Comparison of ENCODE assay signal across 15 mouse cellular contexts in the genomic region with DNA sequence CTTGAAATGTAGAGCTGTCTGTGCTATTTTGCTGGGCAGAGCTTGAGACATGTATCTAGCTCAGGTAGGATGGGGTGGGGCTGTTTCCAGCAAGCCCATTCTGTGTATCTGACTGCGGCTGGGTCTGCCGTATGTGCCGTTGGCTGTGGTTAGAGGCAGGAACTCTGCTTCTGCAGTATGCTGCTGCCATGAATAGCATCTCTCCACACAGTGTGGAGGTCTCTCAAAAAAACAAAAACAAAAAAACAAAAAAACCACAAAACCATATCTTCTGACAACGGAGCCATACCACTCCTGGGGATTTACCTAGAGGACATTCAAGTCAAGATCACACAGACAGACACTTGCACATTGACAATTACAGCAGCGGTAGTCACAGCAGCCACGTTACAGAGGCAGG.
DNase-seq lines count a peak whose midpoint lies in the region; ATAC-seq and TF ChIP-seq lines count a peak whose summit lies in the region.
"Had no signal": no experiment of that assay in that cellular context is flagged by ENCODE, and none has a peak within 500 bp of the region (broad histone marks: within the 10 kb centered on the region; RNA-seq: fewer than 3 reads in every experiment).

No protein-coding gene starts in this region.

- no peak for DNase-seq in liver, embryonic 13.5 days
- peak; percentile 71 for DNase-seq in thymus, adult 2 months
- DNase-seq in frontal cortex, postnatal 10 days (ENCODE audit: low spot score in 2 of 2), result no peak
- DNase-seq: adrenal gland, postnatal 10 days; B cell, adult 2 months had no signal

- H3K4me1 ChIP-seq in heart, embryonic 16.5 days (ENCODE audit: control insufficient read depth, insufficient read depth, low read length), result peaks cover 64% of the 10 kb centered on the region
- peaks cover 57% of the 10 kb centered on the region for H3K4me1 ChIP-seq in heart, embryonic 11.5 days (ENCODE audit: control insufficient read depth, insufficient read depth, low read length)
- H3K4me1 ChIP-seq in liver, embryonic 13.5 days (replicated peaks), result peaks cover 72% of the 10 kb centered on the region
- peaks cover 76% of the 10 kb centered on the region for H3K4me1 ChIP-seq in thymus, adult 2 months (replicated peaks; ENCODE audit: control insufficient read depth, insufficient read depth, low read length)
- peaks cover 8% of the 10 kb centered on the region; the same call in 1 of the 2 replicates for H3K4me1 ChIP-seq in intestine, embryonic 16.5 days (ENCODE audit: control insufficient read depth, insufficient read depth, low read length)

- H3K4me3 ChIP-seq in heart, embryonic 16.5 days (ENCODE audit: low read length), result no peak overlapping the region
- H3K4me3 ChIP-seq in heart, embryonic 11.5 days (ENCODE audit: low read depth, low read length), result no peak overlapping the region
- no peak overlapping the region for H3K4me3 ChIP-seq in liver, embryonic 13.5 days (replicated peaks)
- no peak overlapping the region for H3K4me3 ChIP-seq in thymus, adult 2 months (ENCODE audit: control insufficient read depth, insufficient read depth, low read length)
- H3K4me3 ChIP-seq in intestine, embryonic 16.5 days (ENCODE audit: low read length), result no peak overlapping the region
- H3K4me3 ChIP-seq: heart, embryonic 13.5 days; intestine, embryonic 15.5 days; midbrain, embryonic 13.5 days; neural tube, embryonic 15.5 days had no signal

- no peak for ATAC-seq in heart, embryonic 16.5 days (replicated peaks; ENCODE audit: extremely low read depth, insufficient read depth, low FRiP score)
- ATAC-seq in heart, embryonic 11.5 days (replicated peaks; ENCODE audit: insufficient number of reproducible peaks, low FRiP score, low TSS enrichment), result no peak
- peak; percentile 84 for ATAC-seq in CD4-positive, CD25-positive, alpha-beta regulatory T cell, adult 4 months
- ATAC-seq in liver, embryonic 13.5 days (ENCODE audit: low read depth), result peak; percentile 46; the same call in 1 of the 2 replicates
- ATAC-seq in intestine, embryonic 16.5 days, result no peak
- no peak for ATAC-seq in erythroblast, adult 5-6 weeks (replicated peaks; ENCODE audit: low FRiP score, poor library complexity, severe bottlenecking)
- ATAC-seq: intestine, embryonic 15.5 days; midbrain, embryonic 13.5 days had no signal

- H3K4me2 ChIP-seq in heart, embryonic 16.5 days (ENCODE audit: low read depth, low read length), result no peak overlapping the region
- no peak overlapping the region for H3K4me2 ChIP-seq in heart, embryonic 11.5 days
- H3K4me2 ChIP-seq in liver, embryonic 13.5 days, result no peak overlapping the region
- H3K4me2 ChIP-seq in intestine, embryonic 16.5 days (ENCODE audit: low read depth, low read length), result no peak overlapping the region
- H3K4me2 ChIP-seq: intestine, embryonic 15.5 days; lung, embryonic 14.5 days; midbrain, embryonic 13.5 days; neural tube, embryonic 15.5 days had no signal

- no peaks in the 10 kb centered on the region for H3K36me3 ChIP-seq in heart, embryonic 16.5 days (ENCODE audit: control insufficient read depth, insufficient read depth)
- no peaks in the 10 kb centered on the region for H3K36me3 ChIP-seq in heart, embryonic 11.5 days (ENCODE audit: control insufficient read depth, insufficient read depth, low read length)
- H3K36me3 ChIP-seq in liver, embryonic 13.5 days, result 0 out of 2 replicates have a peak, but pooled peaks cover 3% of the 10 kb centered on the region
- H3K36me3 ChIP-seq in thymus, adult 2 months (ENCODE audit: control insufficient read depth, insufficient read depth, low read length), result no peaks in the 10 kb centered on the region
- no peaks in the 10 kb centered on the region; the same call in 1 of the 2 replicates for H3K36me3 ChIP-seq in intestine, embryonic 16.5 days (ENCODE audit: control insufficient read depth, insufficient read depth, low read length)
- H3K36me3 ChIP-seq: intestine, embryonic 15.5 days; midbrain, embryonic 13.5 days; neural tube, embryonic 15.5 days had no signal

- no peak for TF ChIP-seq CTCF in thymus, adult 2 months (IDR thresholded peaks at IDR 0.05; ENCODE audit: borderline replicate concordance, control insufficient read depth, extremely low read depth, insufficient read depth, low read length, poor library complexity)

- no peaks in the 10 kb centered on the region for H3K9me3 ChIP-seq in heart, embryonic 16.5 days (replicated peaks; ENCODE audit: control insufficient read depth, low read length)
- no peaks in the 10 kb centered on the region for H3K9me3 ChIP-seq in heart, embryonic 11.5 days (replicated peaks; ENCODE audit: control insufficient read depth, low read length)
- H3K9me3 ChIP-seq in liver, embryonic 13.5 days (replicated peaks), result no peaks in the 10 kb centered on the region
- no peaks in the 10 kb centered on the region for H3K9me3 ChIP-seq in intestine, embryonic 16.5 days (ENCODE audit: control insufficient read depth, low read length)
- H3K9me3 ChIP-seq: heart, embryonic 13.5 days; intestine, embryonic 15.5 days; midbrain, embryonic 13.5 days; neural tube, embryonic 15.5 days had no signal

- 0 out of 2 replicates have a peak overlapping the region, but pooled peaks have one; percentile 37 for H3K27ac ChIP-seq in heart, embryonic 16.5 days (ENCODE audit: low read length)
- no peak overlapping the region for H3K27ac ChIP-seq in heart, embryonic 11.5 days (ENCODE audit: low read depth, low read length)
- H3K27ac ChIP-seq in liver, embryonic 13.5 days, result no peak overlapping the region
- peak overlapping the region; percentile 93 for H3K27ac ChIP-seq in thymus, adult 2 months (ENCODE audit: control insufficient read depth, insufficient read depth, low read length)
- no peak overlapping the region for H3K27ac ChIP-seq in intestine, embryonic 16.5 days (ENCODE audit: low read length)
- H3K27ac ChIP-seq: intestine, embryonic 15.5 days; midbrain, embryonic 13.5 days; neural tube, embryonic 15.5 days had no signal

- no peaks in the 10 kb centered on the region for H3K27me3 ChIP-seq in heart, embryonic 16.5 days (ENCODE audit: control insufficient read depth, insufficient read depth, low read length)
- H3K27me3 ChIP-seq in heart, embryonic 11.5 days (ENCODE audit: control insufficient read depth, insufficient read depth, low read length), result no peaks in the 10 kb centered on the region
- H3K27me3 ChIP-seq in liver, embryonic 13.5 days, result no peaks in the 10 kb centered on the region
- H3K27me3 ChIP-seq in thymus, adult 2 months (ENCODE audit: control insufficient read depth, insufficient read depth, low read length), result no peaks in the 10 kb centered on the region
- no peaks in the 10 kb centered on the region for H3K27me3 ChIP-seq in intestine, embryonic 16.5 days (replicated peaks; ENCODE audit: control insufficient read depth, insufficient read depth, low read length)
- H3K27me3 ChIP-seq: heart, embryonic 13.5 days; intestine, embryonic 15.5 days; midbrain, embryonic 13.5 days; neural tube, embryonic 15.5 days had no signal

- no peak for TF ChIP-seq POLR2A in thymus, adult 2 months (IDR thresholded peaks at IDR 0.05; ENCODE audit: control insufficient read depth, extremely low read depth, insufficient read depth, low read length, poor library complexity)

- 60% methylated on average over 6 of the region's 6 CpGs for WGBS in heart, embryonic 16.5 days
- WGBS in heart, embryonic 11.5 days (ENCODE audit: insufficient replicate concordance), result 78% methylated on average over 6 of the region's 6 CpGs
- 22% methylated on average over 6 of the region's 6 CpGs for WGBS in liver, embryonic 13.5 days (ENCODE audit: insufficient replicate concordance)
- WGBS in thymus, adult 2 months, result 6% methylated on average over 6 of the region's 6 CpGs
- WGBS in intestine, embryonic 16.5 days, result 89% methylated on average over 6 of the region's 6 CpGs

- H3K9ac ChIP-seq in heart, embryonic 16.5 days (ENCODE audit: low read length), result no peak overlapping the region
- no peak overlapping the region for H3K9ac ChIP-seq in heart, embryonic 11.5 days (ENCODE audit: low read depth, low read length)
- no peak overlapping the region for H3K9ac ChIP-seq in liver, embryonic 13.5 days
- H3K9ac ChIP-seq in intestine, embryonic 16.5 days (ENCODE audit: low read depth, low read length), result no peak overlapping the region
- H3K9ac ChIP-seq: intestine, embryonic 15.5 days; lung, embryonic 14.5 days; midbrain, embryonic 13.5 days; neural tube, embryonic 15.5 days had no signal

Comparison
In these comparisons a context has a peak if more than half of its experiments do, and no peak if none do; other contexts are left out.
1. H3K27ac ChIP-seq: peak in heart, embryonic 16.5 days (single experiment) and thymus, adult 2 months (single experiment); none in heart, embryonic 11.5 days (single experiment), liver, embryonic 13.5 days (single experiment) and intestine, embryonic 16.5 days (single experiment).
2. ATAC-seq: peak in CD4-positive, CD25-positive, alpha-beta regulatory T cell, adult 4 months (single experiment) and liver, embryonic 13.5 days (single experiment); none in heart, embryonic 16.5 days (single experiment), heart, embryonic 11.5 days (single experiment), intestine, embryonic 16.5 days (single experiment) and erythroblast, adult 5-6 weeks (single experiment).